Comparison of ENCODE assay signal across 10 mouse cellular contexts in the genomic region with DNA sequence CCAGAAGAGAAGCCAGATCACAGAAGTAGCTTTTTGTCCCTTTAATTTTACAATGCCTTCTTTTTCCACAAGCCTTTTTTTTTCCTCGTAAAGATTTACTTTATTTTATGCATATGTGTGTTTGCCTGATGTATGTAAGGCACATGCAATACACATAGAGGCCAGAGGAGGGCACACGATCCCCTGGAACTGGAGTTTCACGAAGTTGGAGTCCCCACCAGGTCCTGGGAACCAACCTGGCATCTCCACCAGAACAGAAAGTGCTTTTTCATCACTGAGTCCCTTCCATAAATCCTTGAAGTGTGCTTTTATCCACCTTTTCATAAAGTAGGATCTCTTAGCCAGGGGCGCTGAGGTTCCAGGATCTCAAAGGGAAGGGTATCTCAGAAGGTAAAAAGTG.
A peak's percentile ranks its signal among the peaks of the same experiment; 100 is the strongest.
DNase-seq lines count a peak whose midpoint lies in the region; ATAC-seq and TF ChIP-seq lines count a peak whose summit lies in the region.
"Had no signal": no experiment of that assay in that cellular context is flagged by ENCODE, and none has a peak within 500 bp of the region (broad histone marks: within the 10 kb centered on the region; RNA-seq: fewer than 3 reads in every experiment).

No protein-coding gene starts in this region.

- H3K4me3 ChIP-seq in kidney, adult 2 months (ENCODE audit: insufficient read depth, low read depth, low read length), result no peak overlapping the region
- H3K4me3 ChIP-seq in CH12.LX (replicated peaks in 1 of 3; ENCODE audit: low read depth in 2 of 3, low read length in 2 of 3, poor library complexity in 1 of 3), result no peak overlapping the region
- H3K4me3 ChIP-seq: embryonic facial prominence, embryonic 15.5 days had no signal

- 55% methylated on average over 4 of the region's 4 CpGs for WGBS in kidney, adult 2 months

- no peak overlapping the region for H3K27ac ChIP-seq in kidney, adult 2 months (ENCODE audit: insufficient read depth, low read depth, low read length)
- H3K27ac ChIP-seq in CH12.LX (ENCODE audit: insufficient read depth, low read depth), result no peak overlapping the region
- H3K27ac ChIP-seq: embryonic facial prominence, embryonic 15.5 days had no signal

- no peaks in the 10 kb centered on the region for H3K36me3 ChIP-seq in kidney, adult 2 months (ENCODE audit: control insufficient read depth, insufficient read depth, low read length)
- H3K36me3 ChIP-seq in CH12.LX (replicated peaks in 1 of 2; ENCODE audit: control insufficient read depth in 1 of 2, insufficient read depth in 1 of 2, low read length in 1 of 2), result no peaks in the 10 kb centered on the region
- H3K36me3 ChIP-seq: embryonic facial prominence, embryonic 15.5 days had no signal

- no peaks in the 10 kb centered on the region for H3K9me3 ChIP-seq in CH12.LX (replicated peaks; ENCODE audit: low read length)
- H3K9me3 ChIP-seq: embryonic facial prominence, embryonic 15.5 days had no signal

- no peaks in the 10 kb centered on the region; the same call in 1 of the 2 replicates for H3K27me3 ChIP-seq in kidney, adult 2 months (replicated peaks; ENCODE audit: control insufficient read depth, insufficient read depth, low read length)
- H3K27me3 ChIP-seq in CH12.LX (replicated peaks), result no peaks in the 10 kb centered on the region
- H3K27me3 ChIP-seq: embryonic facial prominence, embryonic 15.5 days had no signal

- ATAC-seq in CD4-positive, CD25-positive, alpha-beta regulatory T cell, adult 4 months, result no peak
- ATAC-seq in hematopoietic stem cell, adult 5-6 weeks (replicated peaks in 1 of 2; ENCODE audit: insufficient read depth in 1 of 2, low FRiP score in 2 of 2, low TSS enrichment in 1 of 2, low read depth in 1 of 2, poor library complexity in 2 of 2, severe bottlenecking in 2 of 2), result peak; percentile 59 to 64; a peak in 2 of 4 replicates
- ATAC-seq: inflammation-experienced regulatory T-cells, adult 6 months had no signal

- no peaks in the 10 kb centered on the region for H3K4me1 ChIP-seq in kidney, adult 2 months (ENCODE audit: control insufficient read depth, insufficient read depth, low read length)
- no peaks in the 10 kb centered on the region; a peak in 1 of 4 replicates for H3K4me1 ChIP-seq in CH12.LX (ENCODE audit: control insufficient read depth in 1 of 2, insufficient read depth in 2 of 2)

- TF ChIP-seq RAD21 in CH12.LX (IDR thresholded peaks at IDR 0.05; ENCODE audit: low read depth, low read length), result peak; percentile 75

- in situ Hi-C loops in CH12.LX (cut with MboI; ENCODE audit: low pct_ligation_motif_present, low pct_unique_long_range_greater_than_20kb, low sequenced_read_pairs), result no loop called here

- TF ChIP-seq CTCF in kidney, adult 2 months (conservative IDR thresholded peaks at IDR 0.05; ENCODE audit: insufficient read depth, insufficient read length, low read depth, low read length), result peak; percentile 62
- TF ChIP-seq CTCF in CH12.LX (conservative IDR thresholded peaks at IDR 0.05 in 1 of 2, IDR thresholded peaks at IDR 0.05 in 1 of 2; ENCODE audit: low read depth in 2 of 2, low read length in 2 of 2), result peak; percentile 73 to 74

- H3K9ac ChIP-seq in CH12.LX (ENCODE audit: insufficient read depth, low read depth), result no peak overlapping the region
- H3K9ac ChIP-seq: embryonic facial prominence, embryonic 15.5 days had no signal

- DNase-seq in CD4-positive, CD25-positive, alpha-beta regulatory T cell, adult 2 months (ENCODE audit: low read depth, low spot score), result peak; percentile 13
- DNase-seq in kidney, adult 2 months, result peak; percentile 7
- no peak for DNase-seq in kidney, adult 18-20 months
- DNase-seq in CH12.LX (ENCODE audit: extremely low read depth), result peak; percentile 39
- no peak for DNase-seq in urinary bladder, adult 2 months (ENCODE audit: low spot score)
- no peak for DNase-seq in gastrocnemius, postnatal 10 days

- dilution Hi-C loops in CH12.LX (cut with MboI; ENCODE audit: extremely low pct_ligation_motif_present, extremely low pct_unique_long_range_greater_than_20kb, low sequenced_read_pairs), result no loop called here

- H3K4me2 ChIP-seq in CH12.LX (ENCODE audit: insufficient read depth, low read depth, poor library complexity, severe bottlenecking), result no peak overlapping the region
- H3K4me2 ChIP-seq: embryonic facial prominence, embryonic 15.5 days had no signal

- no peak for TF ChIP-seq POLR2A in kidney, adult 2 months (IDR thresholded peaks at IDR 0.05; ENCODE audit: low read depth, low read length)
- no peak for TF ChIP-seq POLR2A in CH12.LX (IDR thresholded peaks at IDR 0.05; ENCODE audit: low read depth, low read length)

- H3K79me2 ChIP-seq in CH12.LX (replicated peaks; ENCODE audit: control insufficient read depth, extremely low read depth, insufficient read depth, poor library complexity, severe bottlenecking), result no peaks in the 10 kb centered on the region

- TF ChIP-seq EP300 in CH12.LX (IDR thresholded peaks at IDR 0.05; ENCODE audit: low read length), result no peak

TF ChIP-seq in CH12.LX, 34 proteins besides CTCF, POLR2A, EP300 and RAD21:
- TF ChIP-seq IRF4 (IDR thresholded peaks at IDR 0.05; ENCODE audit: low read depth, low read length) (peak; percentile 20; the same call in 1 of the 2 replicates), SMC3 (IDR thresholded peaks at IDR 0.05; ENCODE audit: low read depth, low read length) (peak; percentile 69), E2F4 (IDR thresholded peaks at IDR 0.05; ENCODE audit: insufficient replicate concordance, low read depth, low read length) (no peak)
TF ChIP-seq in CH12.LX: peak in this region for 2.

Comparison
In these comparisons a context has a peak if more than half of its experiments do, and no peak if none do; other contexts are left out.
1. DNase-seq: peak in CD4-positive, CD25-positive, alpha-beta regulatory T cell, adult 2 months (single experiment), kidney, adult 2 months (single experiment) and CH12.LX (single experiment); none in kidney, adult 18-20 months (single experiment), urinary bladder, adult 2 months (single experiment) and gastrocnemius, postnatal 10 days (single experiment).